Mouse (Mus musculus): ENCODE measurements around the gene Pced1b. TPM values are rescaled to one million over a fixed set of nuclear protein-coding genes. Genes with fewer than 3 reads are reported as not detected.
A peak's percentile ranks its signal among the peaks of the same experiment; 100 is the strongest.
"Not testable (repeated sequence)": the region's sequence is repeated elsewhere in the genome, so short reads cannot be mapped to it uniquely, and the experiment has no call there.

Pced1b gene
- 1 to 10 TPM; 2.9 to 4.2 TPM for total RNA-seq (2021)

- intact Hi-C loops (cut with DNase I), result loop anchor here (5.0 kb wide), 2 partner anchors 335 to 960 kb away; partner anchors contain the start of gene Arid2
- peak; percentile 67 to 79 for DNase-seq
Measured at GRCm38 (mm10) chr15:97246911-97247790, at the start of gene Pced1b, which contains the start of gene Amigo2. Gene Pced1b, plus strand, starts transcription at chr15:97247107. Gene Amigo2, minus strand, starts transcription at chr15:97247287.

- intact Hi-C loops (cut with DNase I), result no loop called here
- DNase-seq, result no peak
Measured at GRCm38 (mm10) chr15:97204889-97205288, 42.0 kb upstream of the Pced1b start.

GRCm38 (mm10) chr15:97205776-97206175 lies 41.1 kb upstream of the Pced1b start:
- DNase-seq, result no peak
- intact Hi-C loops (cut with DNase I), result no loop called here

GRCm38 (mm10) chr15:97206506-97206905 lies 40.4 kb upstream of the Pced1b start:
- intact Hi-C loops (cut with DNase I), result no loop called here
- DNase-seq, result no peak

GRCm38 (mm10) chr15:97209754-97210153 lies 37.2 kb upstream of the Pced1b start:
- intact Hi-C loops (cut with DNase I); DNase-seq: not testable (repeated sequence)

- DNase-seq, result no peak
- intact Hi-C loops (cut with DNase I), result no loop called here
Measured at GRCm38 (mm10) chr15:97212501-97213477, 34.1 kb upstream of the Pced1b start.

GRCm38 (mm10) chr15:97216843-97217242 lies 30.1 kb upstream of the Pced1b start:
- intact Hi-C loops (cut with DNase I), result no loop called here
- no peak for DNase-seq

GRCm38 (mm10) chr15:97223431-97223830 lies 23.5 kb upstream of the Pced1b start:
- no peak for DNase-seq
- intact Hi-C loops (cut with DNase I), result no loop called here

- DNase-seq, result no peak
- intact Hi-C loops (cut with DNase I), result no loop called here
Measured at GRCm38 (mm10) chr15:97224003-97224402, 22.9 kb upstream of the Pced1b start.

GRCm38 (mm10) chr15:97229494-97230077 lies 17.3 kb upstream of the Pced1b start:
- intact Hi-C loops (cut with DNase I), result no loop called here
- no peak for DNase-seq

- intact Hi-C loops (cut with DNase I), result loop anchor here (2.0 kb wide), 1 partner anchor 37 kb away; no protein-coding TSS in a partner anchor
Measured at GRCm38 (mm10) chr15:97234076-97234475, 12.8 kb upstream of the Pced1b start.

GRCm38 (mm10) chr15:97235183-97235582 lies 11.7 kb upstream of the Pced1b start:
- intact Hi-C loops (cut with DNase I), result loop anchor here (2.0 kb wide), 1 partner anchor 38 kb away; no protein-coding TSS in a partner anchor
- DNase-seq, result peak; percentile 61 to 70

More at GRCm38 (mm10) chr15:97234076-97234475, 12.8 kb upstream of the Pced1b start:
- DNase-seq, result no peak

GRCm38 (mm10) chr15:97236943-97237342 lies 10.0 kb upstream of the Pced1b start:
- intact Hi-C loops (cut with DNase I), result loop anchor here (2.0 kb wide), 1 partner anchor 426 kb away; no protein-coding TSS in a partner anchor
- DNase-seq, result peak; percentile 44 to 70

GRCm38 (mm10) chr15:97245392-97245791 lies 1.5 kb upstream of the Pced1b start:
- intact Hi-C loops (cut with DNase I), result loop anchor here (5.0 kb wide), 2 partner anchors 337 to 958 kb away; partner anchors contain the start of gene Arid2
- DNase-seq, result no peak

- DNase-seq, result no peak
- intact Hi-C loops (cut with DNase I), result loop anchor here (5.0 kb wide), 2 partner anchors 336 to 959 kb away; partner anchors contain the start of gene Arid2
Measured at GRCm38 (mm10) chr15:97246256-97246655, 651 bp upstream of the Pced1b start.

GRCm38 (mm10) chr15:97247791-97248161 lies 869 bp downstream of the Pced1b start:
- DNase-seq, result peak in 1 of 2 experiments; percentile 55
- intact Hi-C loops (cut with DNase I), result loop anchor here (5.0 kb wide), 2 partner anchors 335 to 960 kb away; partner anchors contain the start of gene Arid2

- DNase-seq, result peak in 1 of 2 experiments; percentile 22
- intact Hi-C loops (cut with DNase I), result loop anchor here (5.0 kb wide), 2 partner anchors 334 to 961 kb away; partner anchors contain the start of gene Arid2
Measured at GRCm38 (mm10) chr15:97248296-97248695, 1.4 kb downstream of the Pced1b start.

GRCm38 (mm10) chr15:97249322-97249721 lies 2.4 kb downstream of the Pced1b start:
- intact Hi-C loops (cut with DNase I), result loop anchor here (5.0 kb wide), 2 partner anchors 333 to 962 kb away; partner anchors contain the start of gene Arid2
- DNase-seq, result no peak

- intact Hi-C loops (cut with DNase I), result no loop called here
- DNase-seq, result no peak
Measured at GRCm38 (mm10) chr15:97252493-97253034, 5.7 kb downstream of the Pced1b start.

Data from heart, postnatal 36 days (tissue).